Mouse (Mus musculus): Measurements from ENCODE around the gene Apol10b. TPM values are rescaled to one million over a fixed set of nuclear protein-coding genes. Genes with fewer than 3 reads are reported as not detected.

Gene Apol10b
- polyA plus RNA-seq, 1 experiment from 2014 or later, result 0.12 TPM

DNA sequence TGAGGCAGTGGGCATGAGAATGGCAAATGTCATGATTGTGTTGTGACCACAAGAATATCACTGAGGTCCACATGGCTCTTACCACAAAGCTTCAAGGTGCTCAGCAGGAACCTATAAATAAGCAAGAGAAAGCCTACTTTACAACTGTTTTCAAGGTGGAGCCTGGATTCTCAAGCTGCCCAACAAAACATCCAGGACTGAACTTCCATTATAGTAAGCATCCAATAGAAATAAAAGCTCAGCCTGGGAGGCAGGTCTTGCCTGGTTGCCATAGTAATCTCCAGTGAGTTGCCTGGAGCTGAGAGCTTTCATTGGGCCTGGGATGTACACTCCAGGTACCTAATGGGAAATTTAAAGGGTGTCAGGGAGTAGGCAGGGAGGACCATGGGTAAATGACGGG lies 3.0 kb upstream of the Apol10b start, which contains the start of gene Gm36245:
Gm36245 (plus strand) TSS at position 301 of the 400 bp plus-strand sequence.
- TF ChIP-seq CTCF (IDR thresholded peaks at IDR 0.05; ENCODE audit: low read depth), result no peak
- Histone ChIP-seq H3K27ac (no peak within 1 kb of the TSS), H3K9ac (ENCODE audit: low read depth, low read length) (no peak within 1 kb of the TSS), H3K4me1 (replicated peaks; ENCODE audit: insufficient read depth, low read length) (no peaks in the 10 kb centered on the region), H3K9me3 (replicated peaks; ENCODE audit: low read length) (no peaks in the 10 kb centered on the region), H3K27me3 (ENCODE audit: insufficient read depth, low read length) (no peaks in the 10 kb centered on the region), H3K4me3 (replicated peaks; ENCODE audit: low read depth, low read length) (no peak within 1 kb of the TSS), H3K4me2 (ENCODE audit: low read length) (no peak within 1 kb of the TSS), H3K36me3 (ENCODE audit: insufficient read depth, low read length) (no peaks in the 10 kb centered on the region)
- no peak for DNase-seq (ENCODE audit: low spot score)
- no peak for ATAC-seq (replicated peaks; ENCODE audit: low FRiP score, low read depth)
- WGBS, result 86% methylated on average over 1 of the region's 1 CpGs

GRCm38 (mm10) chr15:77598429-77598828 lies 2.5 kb upstream of the Apol10b start:
- Histone ChIP-seq H3K4me1 (replicated peaks; ENCODE audit: insufficient read depth, low read length) (no peaks in the 10 kb centered on the region), H3K4me3 (replicated peaks; ENCODE audit: low read depth, low read length) (no peak overlapping the region), H3K27ac (no peak overlapping the region), H3K36me3 (ENCODE audit: insufficient read depth, low read length) (no peaks in the 10 kb centered on the region), H3K4me2 (ENCODE audit: low read length) (no peak overlapping the region), H3K9ac (ENCODE audit: low read depth, low read length) (no peak overlapping the region), H3K9me3 (replicated peaks; ENCODE audit: low read length) (no peaks in the 10 kb centered on the region), H3K27me3 (ENCODE audit: insufficient read depth, low read length) (no peaks in the 10 kb centered on the region)
- no peak for TF ChIP-seq CTCF (IDR thresholded peaks at IDR 0.05; ENCODE audit: low read depth)
- DNase-seq (ENCODE audit: low spot score) (peak; percentile 13), ATAC-seq (replicated peaks; ENCODE audit: low FRiP score, low read depth) (no peak)
- 54% methylated on average over 3 of the region's 3 CpGs for WGBS

- Histone ChIP-seq H3K36me3 (ENCODE audit: insufficient read depth, low read length) (no peaks in the 10 kb centered on the region), H3K9ac (ENCODE audit: low read depth, low read length) (no peak overlapping the region), H3K4me2 (ENCODE audit: low read length) (no peak overlapping the region), H3K9me3 (replicated peaks; ENCODE audit: low read length) (no peaks in the 10 kb centered on the region), H3K4me1 (replicated peaks; ENCODE audit: insufficient read depth, low read length) (no peaks in the 10 kb centered on the region), H3K27me3 (ENCODE audit: insufficient read depth, low read length) (no peaks in the 10 kb centered on the region), H3K27ac (no peak overlapping the region), H3K4me3 (replicated peaks; ENCODE audit: low read depth, low read length) (no peak overlapping the region)
- TF ChIP-seq CTCF (IDR thresholded peaks at IDR 0.05; ENCODE audit: low read depth), result no peak
- no peak for DNase-seq (ENCODE audit: low spot score)
- WGBS, result 74% methylated on average over 1 of the region's 1 CpGs
- no peak for ATAC-seq (replicated peaks; ENCODE audit: low FRiP score, low read depth)
These were observed 2.4 kb downstream of the Apol10b start for GRCm38 (mm10) chr15:77593557-77593956.

- WGBS, result 62% methylated on average over 2 of the region's 2 CpGs
- DNase-seq (ENCODE audit: low spot score), result peak; percentile 54
- no peak overlapping the region for H3K9ac ChIP-seq (ENCODE audit: low read depth, low read length)
- H3K4me2 ChIP-seq (ENCODE audit: low read length), result no peak overlapping the region
- H3K4me3 ChIP-seq (replicated peaks; ENCODE audit: low read depth, low read length), result no peak overlapping the region
- TF ChIP-seq CTCF (IDR thresholded peaks at IDR 0.05; ENCODE audit: low read depth), result no peak
- no peak overlapping the region for H3K27ac ChIP-seq
- no peaks in the 10 kb centered on the region for H3K4me1 ChIP-seq (replicated peaks; ENCODE audit: insufficient read depth, low read length)
- no peaks in the 10 kb centered on the region for H3K9me3 ChIP-seq (replicated peaks; ENCODE audit: low read length)
- no peaks in the 10 kb centered on the region for H3K36me3 ChIP-seq (ENCODE audit: insufficient read depth, low read length)
- no peaks in the 10 kb centered on the region for H3K27me3 ChIP-seq (ENCODE audit: insufficient read depth, low read length)
- peak; percentile 49; the same call in 1 of the 2 replicates for ATAC-seq (replicated peaks; ENCODE audit: low FRiP score, low read depth)
These were observed 5.0 kb downstream of the Apol10b start for GRCm38 (mm10) chr15:77590881-77591280.

DNA sequence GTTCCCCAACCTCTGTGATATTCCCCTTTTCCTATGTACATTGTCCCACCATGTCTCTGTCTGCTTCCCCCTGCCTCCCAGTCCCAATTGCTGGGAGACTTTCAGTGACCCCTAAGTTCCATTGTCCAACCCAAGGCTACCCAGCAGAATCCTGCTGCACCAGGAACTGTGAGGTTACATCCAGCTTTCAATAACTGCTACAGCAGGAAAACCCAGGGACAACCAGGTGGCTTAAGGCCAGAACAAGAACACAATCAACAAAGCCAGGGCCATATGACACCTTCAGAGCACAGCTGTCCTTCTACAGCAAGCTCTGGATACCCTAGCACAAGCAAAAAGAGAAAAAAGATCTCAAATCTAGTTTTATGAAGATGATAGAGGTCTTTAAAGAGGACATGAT lies 6.9 kb downstream of the Apol10b start:
- TF ChIP-seq CTCF (IDR thresholded peaks at IDR 0.05; ENCODE audit: low read depth), result no peak
- Histone ChIP-seq H3K36me3 (ENCODE audit: insufficient read depth, low read length) (no peaks in the 10 kb centered on the region), H3K4me3 (replicated peaks; ENCODE audit: low read depth, low read length) (no peak overlapping the region), H3K4me2 (ENCODE audit: low read length) (no peak overlapping the region), H3K9me3 (replicated peaks; ENCODE audit: low read length) (no peaks in the 10 kb centered on the region), H3K4me1 (replicated peaks; ENCODE audit: insufficient read depth, low read length) (no peaks in the 10 kb centered on the region), H3K27me3 (ENCODE audit: insufficient read depth, low read length) (no peaks in the 10 kb centered on the region), H3K27ac (no peak overlapping the region), H3K9ac (ENCODE audit: low read depth, low read length) (no peak overlapping the region)
- no peak for ATAC-seq (replicated peaks; ENCODE audit: low FRiP score, low read depth)
- DNase-seq (ENCODE audit: low spot score), result no peak

GRCm38 (mm10) chr15:77587026-77587425 lies 8.9 kb downstream of the Apol10b start:
- Histone ChIP-seq H3K9ac (ENCODE audit: low read depth, low read length) (no peak overlapping the region), H3K27me3 (ENCODE audit: insufficient read depth, low read length) (no peaks in the 10 kb centered on the region), H3K9me3 (replicated peaks; ENCODE audit: low read length) (no peaks in the 10 kb centered on the region), H3K36me3 (ENCODE audit: insufficient read depth, low read length) (no peaks in the 10 kb centered on the region), H3K27ac (no peak overlapping the region), H3K4me1 (replicated peaks; ENCODE audit: insufficient read depth, low read length) (no peaks in the 10 kb centered on the region), H3K4me2 (ENCODE audit: low read length) (no peak overlapping the region), H3K4me3 (replicated peaks; ENCODE audit: low read depth, low read length) (no peak overlapping the region)
- no peak for ATAC-seq (replicated peaks; ENCODE audit: low FRiP score, low read depth)
- DNase-seq (ENCODE audit: low spot score), result no peak
- TF ChIP-seq CTCF (IDR thresholded peaks at IDR 0.05; ENCODE audit: low read depth), result no peak

DNA sequence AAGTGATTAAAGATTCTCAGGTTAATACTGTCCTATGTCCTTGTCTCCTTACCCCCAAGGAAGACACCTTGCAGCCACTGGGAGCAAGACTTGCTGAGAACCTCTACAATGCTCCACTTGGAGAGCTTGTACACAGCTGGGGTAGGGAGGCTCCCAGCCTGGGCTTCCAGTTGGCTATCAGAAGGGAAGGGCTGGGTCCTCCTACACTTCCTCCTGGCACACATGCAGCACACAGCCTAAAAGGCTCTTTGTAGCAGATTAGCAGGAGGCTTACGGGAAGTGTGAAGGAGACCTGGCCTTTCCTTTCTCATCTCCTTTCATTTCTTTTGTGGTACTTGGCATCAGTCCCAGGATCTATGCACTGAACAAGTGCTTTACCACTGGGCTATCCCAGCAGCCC lies 14.2 kb downstream of the Apol10b start:
- H3K9me3 ChIP-seq (replicated peaks; ENCODE audit: low read length), result no peaks in the 10 kb centered on the region
- DNase-seq (ENCODE audit: low spot score), result peak; percentile 51
- 36% methylated on average over 1 of the region's 1 CpGs for WGBS
- no peaks in the 10 kb centered on the region for H3K36me3 ChIP-seq (ENCODE audit: insufficient read depth, low read length)
- H3K4me3 ChIP-seq (replicated peaks; ENCODE audit: low read depth, low read length), result no peak overlapping the region
- H3K27ac ChIP-seq, result no peak overlapping the region
- no peak for ATAC-seq (replicated peaks; ENCODE audit: low FRiP score, low read depth)
- no peaks in the 10 kb centered on the region for H3K27me3 ChIP-seq (ENCODE audit: insufficient read depth, low read length)
- H3K4me1 ChIP-seq (replicated peaks; ENCODE audit: insufficient read depth, low read length), result no peaks in the 10 kb centered on the region
- TF ChIP-seq CTCF (IDR thresholded peaks at IDR 0.05; ENCODE audit: low read depth), result no peak
- H3K9ac ChIP-seq (ENCODE audit: low read depth, low read length), result no peak overlapping the region
- H3K4me2 ChIP-seq (ENCODE audit: low read length), result no peak overlapping the region
